Mouse (Mus musculus) fibroblast of lung, adult 2 months (primary cell): Measurements from ENCODE around the gene Gm28372.

Experiments
- DNase-seq: peaks from one replicate; pipeline ENCODE4 v3.0.0-alpha.2; 2011; ENCODE audit warnings: low read depth

Gene Gm28372

GRCm38 (mm10) chr2:130451086-130451726, 46.2 kb downstream of the Gm28372 start:
- no peak for DNase-seq

DNA sequence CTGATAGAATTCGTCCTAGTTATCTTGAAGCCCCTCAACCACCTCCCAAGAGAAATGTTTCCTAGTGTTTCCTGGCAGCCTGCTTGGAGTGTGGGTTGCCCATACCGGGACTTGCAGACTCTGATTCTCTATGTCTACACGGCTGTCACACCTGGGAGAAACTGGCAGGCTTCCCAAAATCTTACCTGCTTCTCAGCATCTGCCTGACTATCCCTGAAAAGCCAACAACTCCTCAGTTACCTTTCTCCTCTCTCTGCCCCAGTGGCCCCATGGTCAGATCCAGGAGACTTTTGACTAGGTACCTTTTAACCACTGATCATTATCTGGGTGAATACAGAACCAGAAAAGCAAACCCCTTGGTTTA, 46.7 kb downstream of the Gm28372 start:
- no peak for DNase-seq

DNA sequence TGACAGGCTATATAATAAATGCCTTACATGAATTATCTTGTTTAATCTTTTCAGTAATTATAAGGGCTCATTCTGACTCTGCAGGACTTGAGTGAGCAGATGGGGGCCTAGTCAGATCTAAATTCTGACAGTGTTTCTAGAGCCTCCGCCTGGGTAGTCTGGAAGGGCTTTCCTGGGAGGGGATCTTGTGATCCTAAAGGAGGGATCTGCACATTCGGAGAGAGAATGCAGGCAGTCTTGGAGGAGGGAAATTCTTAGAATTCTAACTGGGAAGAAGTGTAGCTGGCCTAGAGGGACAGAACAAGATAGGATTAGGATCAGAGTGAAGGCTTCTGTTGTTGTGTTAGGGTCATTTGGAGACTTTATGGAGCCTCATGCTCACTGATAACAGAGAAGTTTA, 47.2 kb downstream of the Gm28372 start:
- DNase-seq = no peak

DNA sequence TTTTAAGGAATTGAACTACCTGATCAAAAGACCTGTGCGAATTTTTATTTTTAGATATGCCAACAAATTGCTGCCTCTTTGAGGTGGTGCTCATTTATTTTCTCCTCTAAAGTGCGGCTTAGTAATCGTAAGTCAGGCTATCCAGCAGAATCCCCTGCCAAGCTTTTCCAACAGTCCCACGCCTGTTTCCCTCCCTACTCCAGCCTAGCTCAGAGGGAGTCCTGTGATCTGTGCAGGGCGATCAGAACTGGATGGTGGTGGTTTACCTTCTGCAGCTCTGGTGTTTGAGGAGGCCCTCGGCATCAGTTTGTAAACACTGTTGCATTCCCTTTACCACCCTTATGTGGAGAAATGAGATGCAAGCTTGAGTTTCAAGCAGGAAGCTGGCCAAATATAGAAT, 48.4 kb downstream of the Gm28372 start:
- DNase-seq = peak; percentile 27

- DNase-seq = no peak
Measured at GRCm38 (mm10) chr2:130454748-130455370, 49.8 kb downstream of the Gm28372 start.
